Mouse (Mus musculus): Measurements from ENCODE around the gene Fxr2. TPM values are rescaled to one million over a fixed set of nuclear protein-coding genes. Genes with fewer than 3 reads are reported as not detected.
A peak's percentile ranks its signal among the peaks of the same experiment; 100 is the strongest.

Fxr2 gene
- polyA plus RNA-seq, 1 experiment from 2014 or later, result 37.3 TPM

DNA sequence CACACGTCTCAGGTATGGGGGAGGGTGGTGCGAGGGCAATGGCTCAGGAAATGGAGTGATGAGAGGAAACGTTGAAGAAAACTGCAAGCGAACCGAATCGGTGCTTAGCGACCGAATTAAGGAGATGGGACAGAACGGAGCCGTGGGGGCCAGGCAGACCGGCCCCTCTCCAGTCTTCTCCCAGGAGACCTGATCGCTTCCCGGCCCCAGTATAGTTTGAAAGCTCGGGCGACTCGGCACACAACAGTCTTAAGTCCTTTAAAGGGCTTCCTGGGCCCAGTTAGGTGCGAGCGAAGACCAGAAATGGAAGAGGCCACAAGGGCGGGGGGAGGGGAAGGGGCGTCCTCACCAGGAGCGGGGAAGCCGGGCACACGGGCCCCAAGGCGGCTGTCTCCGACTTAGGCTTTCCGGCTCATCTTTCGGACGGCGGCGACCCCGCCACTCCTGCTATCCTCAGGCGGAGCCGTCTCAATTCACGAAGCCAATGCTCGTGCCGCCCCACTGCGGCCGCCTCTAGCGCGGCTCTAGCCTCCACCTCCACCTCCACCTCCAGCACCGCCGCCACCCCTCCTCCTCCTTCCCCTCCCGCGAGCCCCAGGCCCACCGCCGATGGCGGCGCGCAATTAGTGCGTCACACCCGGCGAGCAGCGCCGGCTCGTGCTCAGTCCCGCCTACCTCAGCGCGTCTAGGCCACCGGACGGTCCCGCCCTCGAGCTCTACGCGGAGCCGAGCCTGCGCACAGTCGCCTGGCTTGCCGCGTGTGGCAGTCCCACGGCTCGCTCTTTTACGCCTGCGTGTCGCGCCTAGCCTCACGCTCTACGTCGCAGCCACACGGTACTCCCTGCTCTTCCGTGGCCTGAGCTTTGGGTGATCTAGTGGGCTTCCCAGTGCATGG lies 48.8 kb downstream of the Fxr2 start, which contains the start of gene Senp3:
Senp3 (minus strand) TSS at position 771 of the 895 bp plus-strand sequence.
- Histone ChIP-seq H3K4me3 (peak within 1 kb of the TSS; percentile 84), H3K36me3 (peaks cover 37% of the 10 kb centered on the region), H3K27ac (peak within 1 kb of the TSS; percentile 95), H3K9me3 (no peaks in the 10 kb centered on the region), H3K27me3 (no peaks in the 10 kb centered on the region), H3K9ac (peak within 1 kb of the TSS; percentile 91), H3K4me2 (replicated peaks) (peak within 1 kb of the TSS; percentile 95), H3K4me1 (peaks cover 52% of the 10 kb centered on the region)
- peak; percentile 95 for ATAC-seq (ENCODE audit: low FRiP score, low read depth)
- under 1% methylated on average over 78 of the region's 80 CpGs for WGBS

DNA sequence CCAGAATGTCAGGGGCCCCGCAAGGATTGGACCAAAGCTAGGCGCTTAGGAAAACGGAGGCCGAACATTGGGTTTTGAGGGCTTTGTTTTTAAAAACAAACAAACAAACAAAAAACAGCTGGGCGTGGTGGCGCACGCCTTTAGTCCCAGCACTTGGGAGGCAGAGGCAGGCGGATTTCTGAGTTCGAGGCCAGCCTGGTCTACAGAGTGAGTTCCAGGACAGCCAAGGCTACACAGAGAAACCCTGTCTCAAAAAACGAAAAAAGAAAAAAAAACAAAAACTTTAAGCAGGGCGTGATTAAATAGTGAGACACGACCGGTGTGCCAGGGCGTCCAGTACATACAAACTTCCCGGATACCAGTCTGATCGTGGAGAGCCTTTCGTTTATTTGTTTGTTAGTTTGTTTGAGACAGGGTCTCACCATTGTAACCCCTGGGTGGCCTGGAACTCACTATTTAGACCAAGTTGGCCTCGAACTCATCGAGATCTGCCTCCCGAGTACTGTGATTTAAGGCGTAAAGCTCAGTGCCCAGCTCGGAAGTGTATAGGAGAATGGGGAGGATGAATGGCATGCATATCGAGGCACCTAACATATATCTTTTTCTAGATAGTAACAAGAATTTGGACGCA lies 49.5 kb downstream of the Fxr2 start:
- peaks cover 31% of the 10 kb centered on the region for H3K36me3 ChIP-seq
- peak overlapping the region; percentile 84 for H3K4me3 ChIP-seq
- H3K9ac ChIP-seq, result peak overlapping the region; percentile 91
- peak overlapping the region; percentile 95 for H3K4me2 ChIP-seq (replicated peaks)
- no peaks in the 10 kb centered on the region for H3K9me3 ChIP-seq
- 27% methylated on average over 24 of the region's 24 CpGs for WGBS
- H3K4me1 ChIP-seq, result peaks cover 60% of the 10 kb centered on the region
- H3K27me3 ChIP-seq, result no peaks in the 10 kb centered on the region
- ATAC-seq (ENCODE audit: low FRiP score, low read depth), result no peak
- H3K27ac ChIP-seq, result peak overlapping the region; percentile 95

DNA sequence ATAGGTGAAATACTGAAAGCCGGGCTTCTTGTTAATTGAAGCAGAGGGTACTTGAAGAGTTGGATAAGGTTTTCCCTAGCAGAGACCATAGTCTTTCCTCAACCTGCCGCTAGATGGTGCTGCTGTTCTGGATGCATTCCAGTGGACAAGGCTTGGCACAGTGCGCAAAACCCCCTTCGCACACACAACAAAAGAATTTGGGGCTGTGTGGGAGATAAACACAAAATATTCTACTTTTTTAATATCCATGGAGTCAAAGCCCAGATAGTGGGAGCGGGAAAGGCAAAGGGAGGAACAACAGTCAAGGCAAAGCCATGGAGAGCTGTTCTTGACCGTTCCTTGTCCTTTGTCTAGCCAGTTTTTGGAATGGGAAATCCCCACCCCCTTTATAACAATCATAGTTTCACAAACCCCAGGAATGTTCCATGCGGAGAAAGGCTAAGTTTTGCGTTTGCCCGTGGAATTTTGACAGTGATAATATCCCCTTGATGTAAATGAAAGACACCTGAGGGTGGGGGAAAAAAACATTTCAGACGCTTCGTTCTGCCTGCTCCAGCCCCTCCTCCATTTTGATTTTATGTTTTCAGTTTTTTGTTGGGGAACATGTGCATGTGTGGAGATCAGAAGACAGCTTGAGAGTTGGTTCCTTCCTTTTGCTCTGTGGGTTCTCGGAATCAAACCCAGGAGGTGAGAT lies 50.2 kb downstream of the Fxr2 start:
- ATAC-seq (ENCODE audit: low FRiP score, low read depth), result peak; percentile 34; the same call in 1 of the 2 replicates

DNA sequence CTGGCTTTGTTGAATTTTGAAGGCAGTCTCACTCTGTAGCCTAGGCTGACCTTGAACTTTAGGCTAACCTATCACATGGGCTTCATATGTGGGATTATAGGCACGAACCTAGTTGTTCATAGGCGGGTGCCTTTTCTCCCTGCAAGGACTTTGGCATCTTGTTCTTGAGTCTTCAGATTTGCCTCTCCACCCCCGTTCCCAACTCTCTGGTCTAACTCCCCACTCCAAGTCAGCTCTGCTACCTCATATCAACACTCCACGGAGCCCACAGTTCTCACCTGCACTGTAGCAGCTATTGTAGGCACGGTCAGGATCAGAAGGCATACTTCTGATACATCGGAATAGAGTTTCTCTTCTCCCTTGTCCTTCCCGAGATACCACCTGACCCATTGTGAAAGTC lies 50.8 kb downstream of the Fxr2 start:
- Histone ChIP-seq H3K4me2 (replicated peaks) (peak overlapping the region; percentile 95), H3K4me3 (no peak overlapping the region), H3K36me3 (peaks cover 18% of the 10 kb centered on the region), H3K27me3 (no peaks in the 10 kb centered on the region), H3K27ac (peak overlapping the region; percentile 95), H3K4me1 (peaks cover 60% of the 10 kb centered on the region), H3K9ac (peak overlapping the region; percentile 9; the same call in 1 of the 2 replicates), H3K9me3 (no peaks in the 10 kb centered on the region)
- 77% methylated on average over 7 of the region's 7 CpGs for WGBS
- ATAC-seq (ENCODE audit: low FRiP score, low read depth), result no peak

More for the DNA sequence above, 50.2 kb downstream of the Fxr2 start:
- H3K36me3 ChIP-seq, result peaks cover 24% of the 10 kb centered on the region
- peaks cover 60% of the 10 kb centered on the region for H3K4me1 ChIP-seq
- no peaks in the 10 kb centered on the region for H3K9me3 ChIP-seq
- 14% methylated on average over 12 of the region's 12 CpGs for WGBS
- H3K27me3 ChIP-seq, result no peaks in the 10 kb centered on the region
- peak overlapping the region; percentile 9 for H3K9ac ChIP-seq
- H3K4me2 ChIP-seq (replicated peaks), result peak overlapping the region; percentile 95
- peak overlapping the region; percentile 84 for H3K4me3 ChIP-seq
- peak overlapping the region; percentile 95 for H3K27ac ChIP-seq

DNA sequence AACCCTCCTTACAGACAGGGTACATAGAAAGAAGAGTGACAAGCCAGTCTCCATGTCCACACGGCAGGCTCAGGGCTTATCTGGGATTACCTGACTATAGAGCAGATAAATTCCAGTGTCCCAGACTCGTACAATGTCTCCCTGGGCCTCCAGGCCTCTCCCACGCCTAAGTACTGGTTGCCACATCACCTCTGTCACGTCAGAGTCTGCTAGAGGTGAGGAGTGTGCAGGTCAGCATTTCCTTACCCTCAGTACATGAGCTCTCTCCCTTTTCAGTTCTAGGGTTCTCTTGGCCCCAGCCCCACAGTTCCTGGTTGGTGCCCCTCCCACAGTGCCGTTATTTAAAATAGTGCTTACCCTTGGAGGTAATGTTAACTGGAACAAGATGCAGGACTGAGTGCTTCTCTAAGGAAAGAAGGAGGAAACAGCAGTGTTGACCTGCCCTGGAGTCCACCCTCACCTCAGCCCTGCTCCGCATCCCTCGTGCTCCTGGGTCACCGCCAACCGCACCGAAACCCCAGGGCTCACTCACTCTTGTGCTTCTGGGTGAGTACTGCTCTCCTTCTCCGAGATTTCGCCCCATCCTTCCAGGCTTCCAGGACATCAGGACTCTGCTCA lies 51.4 kb downstream of the Fxr2 start:
- peaks cover 12% of the 10 kb centered on the region for H3K36me3 ChIP-seq
- 79% methylated on average over 12 of the region's 12 CpGs for WGBS
- no peak overlapping the region for H3K27ac ChIP-seq
- peaks cover 59% of the 10 kb centered on the region for H3K4me1 ChIP-seq
- no peak overlapping the region for H3K9ac ChIP-seq
- no peaks in the 10 kb centered on the region for H3K27me3 ChIP-seq
- ATAC-seq (ENCODE audit: low FRiP score, low read depth), result no peak
- H3K9me3 ChIP-seq, result no peaks in the 10 kb centered on the region
- H3K4me3 ChIP-seq, result no peak overlapping the region
- no peak overlapping the region for H3K4me2 ChIP-seq (replicated peaks)

DNA sequence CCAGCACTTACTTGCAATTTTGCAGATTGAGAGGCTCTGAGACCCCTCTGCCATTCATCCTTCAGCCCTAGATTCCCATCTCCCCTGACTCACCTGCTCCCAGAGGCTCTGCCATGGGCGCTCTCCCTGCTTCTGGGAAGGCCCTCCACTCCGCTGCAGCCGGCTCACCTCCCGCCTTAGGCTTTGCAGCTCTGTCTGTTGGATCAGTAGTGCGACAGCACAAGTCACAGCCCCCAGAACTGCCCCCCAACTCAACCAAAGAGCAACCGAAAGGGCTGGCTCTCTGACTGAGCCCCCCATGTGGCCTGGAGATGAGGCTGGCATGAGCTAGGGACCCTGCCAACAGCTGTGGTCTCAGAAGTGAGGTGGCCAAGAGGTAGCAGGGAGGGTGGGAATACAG lies 52.1 kb downstream of the Fxr2 start:
- Histone ChIP-seq H3K4me3 (no peak overlapping the region), H3K9ac (peak overlapping the region; percentile 13; the same call in 1 of the 2 replicates), H3K27ac (no peak overlapping the region), H3K4me1 (peaks cover 53% of the 10 kb centered on the region), H3K4me2 (replicated peaks) (no peak overlapping the region), H3K36me3 (peaks cover 6% of the 10 kb centered on the region), H3K9me3 (no peaks in the 10 kb centered on the region), H3K27me3 (no peaks in the 10 kb centered on the region)
- 85% methylated on average over 6 of the region's 6 CpGs for WGBS
- no peak for ATAC-seq (ENCODE audit: low FRiP score, low read depth)

DNA sequence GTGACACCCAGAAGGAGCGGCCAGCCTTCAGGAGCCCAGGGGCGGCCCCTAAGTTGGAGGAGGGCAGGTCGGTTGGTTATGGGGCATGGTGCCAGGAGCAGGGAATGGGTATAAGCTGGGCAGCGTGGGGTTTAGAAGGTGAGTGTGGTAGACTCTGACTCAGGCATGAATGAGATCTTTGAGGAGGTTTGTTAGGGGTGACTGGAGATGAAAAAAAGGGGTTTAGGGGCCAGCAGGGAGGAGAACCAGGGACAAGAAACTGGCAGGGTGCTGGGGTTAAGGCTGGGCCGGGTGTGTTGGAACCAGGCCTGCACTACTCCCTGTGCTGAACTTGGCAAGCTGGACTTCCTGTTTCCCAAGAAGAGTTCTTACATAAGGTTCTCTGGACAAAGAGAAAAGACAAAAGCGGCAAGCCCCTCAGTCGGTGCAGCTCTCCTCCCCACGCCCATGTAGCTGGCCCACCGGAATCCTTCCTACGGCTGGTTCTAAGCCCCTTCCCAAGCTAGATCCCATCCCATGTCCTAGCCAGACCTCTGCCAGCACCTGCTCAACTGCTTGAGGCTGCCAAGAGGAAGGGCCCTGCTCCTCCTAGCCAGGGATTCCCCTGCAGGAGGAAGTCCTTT lies 52.8 kb downstream of the Fxr2 start, which contains the start of gene Tnfsf13:
Tnfsf13 (minus strand) TSS at position 259 of the 623 bp plus-strand sequence.
- 82% methylated on average over 10 of the region's 10 CpGs for WGBS
- peak within 1 kb of the TSS; percentile 21 for H3K4me2 ChIP-seq (replicated peaks)

DNA sequence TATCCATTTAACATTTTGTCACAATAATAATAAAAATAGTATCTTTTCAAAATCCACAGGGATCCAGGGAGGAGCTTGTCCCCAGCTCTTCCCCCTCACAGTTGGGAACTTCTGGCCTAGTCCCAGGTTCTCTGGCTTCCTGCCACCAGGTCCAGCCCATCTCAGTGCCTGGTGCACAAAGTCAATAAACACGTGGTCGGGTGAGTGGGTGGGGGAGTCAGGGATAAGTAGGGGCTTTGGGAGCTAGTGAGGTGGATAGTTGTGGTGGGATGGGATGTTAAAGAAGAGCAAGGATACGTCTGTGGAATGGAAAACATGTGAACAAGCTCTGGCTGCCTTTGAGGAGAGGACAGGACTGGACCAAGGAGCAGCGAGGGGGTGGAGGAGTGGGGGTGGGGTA lies 53.6 kb downstream of the Fxr2 start:
- peak overlapping the region; percentile 35; the same call in 1 of the 2 replicates for H3K9ac ChIP-seq
- no peaks in the 10 kb centered on the region for H3K27me3 ChIP-seq
- 4% methylated on average over 4 of the region's 4 CpGs for WGBS
- H3K36me3 ChIP-seq, result no peaks in the 10 kb centered on the region
- peaks cover 42% of the 10 kb centered on the region for H3K4me1 ChIP-seq
- H3K9me3 ChIP-seq, result no peaks in the 10 kb centered on the region
- peak overlapping the region; percentile 21 for H3K4me2 ChIP-seq (replicated peaks)
- no peak for ATAC-seq (ENCODE audit: low FRiP score, low read depth)
- H3K4me3 ChIP-seq, result no peak overlapping the region
- H3K27ac ChIP-seq, result peak overlapping the region; percentile 22; the same call in 1 of the 2 replicates

More for the DNA sequence above, 52.8 kb downstream of the Fxr2 start, which contains the start of gene Tnfsf13:
- peak within 1 kb of the TSS; percentile 48 for H3K9ac ChIP-seq
- no peaks in the 10 kb centered on the region for H3K36me3 ChIP-seq
- no peaks in the 10 kb centered on the region for H3K27me3 ChIP-seq
- no peak within 1 kb of the TSS for H3K4me3 ChIP-seq
- H3K9me3 ChIP-seq, result no peaks in the 10 kb centered on the region
- H3K27ac ChIP-seq, result peak within 1 kb of the TSS; percentile 22; the same call in 1 of the 2 replicates
- no peak for ATAC-seq (ENCODE audit: low FRiP score, low read depth)
- H3K4me1 ChIP-seq, result peaks cover 46% of the 10 kb centered on the region

DNA sequence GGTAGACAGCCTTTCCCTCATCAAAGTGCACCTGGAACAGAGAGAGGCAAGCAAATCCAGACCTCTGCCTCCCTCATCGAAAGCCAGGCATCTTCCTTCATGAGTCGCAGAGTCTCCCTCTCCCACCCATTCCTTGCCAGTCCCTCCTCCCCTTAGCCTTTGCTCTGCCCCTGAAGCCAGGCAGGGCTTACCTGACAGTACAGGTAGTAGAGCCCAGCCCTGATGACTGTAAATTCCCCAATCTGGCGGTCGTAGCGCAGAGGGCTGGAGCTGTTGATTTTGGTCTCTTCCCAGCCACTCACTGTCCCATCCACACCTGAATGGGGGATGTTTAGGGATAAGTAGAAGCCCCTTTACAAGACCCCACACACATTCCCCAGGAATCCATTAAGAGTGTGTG lies 54.3 kb downstream of the Fxr2 start:
- H3K4me1 ChIP-seq, result peaks cover 42% of the 10 kb centered on the region
- H3K27me3 ChIP-seq, result no peaks in the 10 kb centered on the region
- H3K9ac ChIP-seq, result peak overlapping the region; percentile 40; the same call in 1 of the 2 replicates
- H3K4me2 ChIP-seq (replicated peaks), result no peak overlapping the region
- 0 out of 2 replicates have a peak overlapping the region, but pooled peaks have one; percentile 22 for H3K27ac ChIP-seq
- no peaks in the 10 kb centered on the region for H3K9me3 ChIP-seq
- ATAC-seq (ENCODE audit: low FRiP score, low read depth), result no peak
- H3K4me3 ChIP-seq, result no peak overlapping the region
- no peaks in the 10 kb centered on the region for H3K36me3 ChIP-seq
- WGBS, result 49% methylated on average over 5 of the region's 5 CpGs

DNA sequence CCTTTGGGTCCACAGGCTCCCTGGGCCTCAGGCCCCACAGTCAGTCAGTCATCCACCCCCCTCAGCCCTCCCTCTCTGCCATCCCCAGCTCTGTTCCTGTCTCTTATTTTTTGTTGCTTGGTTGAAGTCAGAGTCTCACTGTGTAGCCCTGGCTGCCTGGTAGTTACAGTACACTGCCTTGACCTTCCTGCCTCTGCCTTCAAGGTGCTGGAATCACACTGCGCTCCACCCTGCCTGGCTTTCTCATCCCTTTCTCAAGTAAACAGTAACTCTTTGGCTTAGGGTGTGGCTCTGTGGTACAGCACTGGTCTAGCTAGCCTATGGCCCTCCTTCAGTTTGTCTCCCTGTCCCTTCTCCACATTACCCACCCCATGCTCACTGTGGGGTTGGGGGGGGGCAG lies 57.1 kb downstream of the Fxr2 start:
- H3K27me3 ChIP-seq, result no peaks in the 10 kb centered on the region
- ATAC-seq (ENCODE audit: low FRiP score, low read depth), result no peak
- WGBS, result 93% methylated on average over 1 of the region's 1 CpGs

More for the DNA sequence above, 57.1 kb downstream of the Fxr2 start:
- H3K4me1 ChIP-seq, result peaks cover 23% of the 10 kb centered on the region
- no peak overlapping the region for H3K4me2 ChIP-seq (replicated peaks)
- no peaks in the 10 kb centered on the region for H3K36me3 ChIP-seq
- H3K27ac ChIP-seq, result no peak overlapping the region
- no peak overlapping the region for H3K9ac ChIP-seq
- no peak overlapping the region for H3K4me3 ChIP-seq
- H3K9me3 ChIP-seq, result no peaks in the 10 kb centered on the region
